Mouse (Mus musculus) embryonic fibroblast, embryonic 13.5 days (primary cell): Measurements from ENCODE around the gene Kifc1. TPM values are rescaled to one million over a fixed set of nuclear protein-coding genes. Genes with fewer than 3 reads are reported as not detected.

Experiments
- H3K27ac ChIP-seq: 2 replicates; pipeline ENCODE4 v1.5.1; 2012; ENCODE audit warnings: low read length, control low read depth, inconsistent platforms; ENCODE audit not compliant: insufficient read depth
- H3K4me1 ChIP-seq: 2 replicates; pipeline ENCODE4 v1.6.1; 2011; ENCODE audit warnings: low read length; ENCODE audit not compliant: control insufficient read depth, insufficient read depth
- H3K4me3 ChIP-seq: 2 replicates; pipeline ENCODE4 v1.5.1; 2011; ENCODE audit warnings: mild to moderate bottlenecking, control low read depth, low read length; ENCODE audit not compliant: insufficient read depth
- CTCF ChIP-seq: IDR thresholded peaks from 2 replicates; pipeline ENCODE4 v1.5.1; 2011; ENCODE audit warnings: mild to moderate bottlenecking, control low read depth, low read length, moderate library complexity, borderline replicate concordance; ENCODE audit not compliant: insufficient read depth
- POLR2A ChIP-seq: IDR thresholded peaks from 2 replicates; pipeline ENCODE4 v1.6.1; 2011; ENCODE audit warnings: low read depth, mild to moderate bottlenecking, control low read depth, low read length, moderate library complexity
- polyA plus RNA-seq: library from polyadenylated mRNA; stranded (reverse); fragments of >200 nt; gene quantifications from 2 replicates; pipeline ENCODE4 v1.2.4, GENCODE M21; 2011; ENCODE audit warnings: low read depth; ENCODE audit not compliant: missing spikeins, insufficient read length

Gene Kifc1
- polyA plus RNA-seq = 41.9 and 63.1 TPM in 2 replicates

DNA sequence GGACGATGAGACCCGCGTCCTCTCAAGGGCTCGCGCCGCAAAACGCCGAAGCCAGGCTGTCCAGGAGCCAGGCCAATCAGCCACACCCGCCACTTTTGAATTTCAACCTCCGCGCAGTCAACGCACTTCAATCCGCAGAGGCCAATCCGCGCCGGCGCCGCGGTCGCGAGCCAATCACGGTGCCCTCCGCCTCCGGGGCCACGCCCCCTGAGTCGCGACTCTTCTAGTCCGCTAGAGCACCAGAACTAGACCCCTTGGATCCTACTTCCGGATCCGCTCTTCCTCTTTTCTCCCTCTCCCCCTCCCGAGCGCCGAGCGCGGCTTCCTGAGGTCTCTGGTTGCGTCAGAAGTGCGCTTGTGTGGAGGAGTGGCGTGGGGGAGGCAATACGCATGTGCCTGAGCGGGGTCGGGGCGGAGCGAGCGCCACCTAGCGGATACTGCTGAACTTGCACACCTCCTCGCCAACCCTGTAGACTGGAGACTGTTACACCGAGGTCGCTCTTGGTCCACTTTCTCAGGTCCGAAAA lies at the start of gene Kifc1:
TSS of gene Kifc1 (minus strand) at position 129 of the 527 bp plus-strand sequence.
- H3K4me1 ChIP-seq = no peaks in the 10 kb centered on the region
- TF ChIP-seq CTCF (peak; percentile 99), POLR2A (peak; percentile 76)
- H3K27ac ChIP-seq = no peak within 1 kb of the TSS; the same call in none of the 2 replicates
- H3K4me3 ChIP-seq = peak within 1 kb of the TSS; percentile 63

DNA sequence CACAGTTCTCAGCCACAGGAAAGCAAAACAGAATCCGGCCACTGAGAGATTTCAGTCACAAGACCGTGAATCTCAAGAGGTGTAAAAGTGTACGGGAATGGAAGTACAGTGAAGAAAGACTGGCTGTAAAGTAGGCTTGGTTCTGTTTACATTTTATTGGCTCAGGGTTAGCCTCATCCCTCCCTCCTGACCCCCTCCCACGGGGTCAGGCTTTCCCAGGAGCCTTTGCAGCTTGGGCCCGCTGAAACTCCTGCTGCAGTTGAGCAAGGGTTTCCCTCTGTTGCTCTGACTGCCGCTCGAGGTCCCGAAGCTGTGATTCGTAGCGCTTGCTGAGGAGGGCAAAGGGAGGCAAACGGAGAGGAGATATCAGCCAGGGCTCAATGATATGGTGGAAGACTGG lies 48.3 kb upstream of the Kifc1 start:
- no peak overlapping the region for H3K27ac ChIP-seq
- TF ChIP-seq POLR2A (no peak), CTCF (no peak)
- H3K4me1 ChIP-seq = peaks cover 7% of the 10 kb centered on the region; the same call in 1 of the 2 replicates
- H3K4me3 ChIP-seq = no peak overlapping the region

DNA sequence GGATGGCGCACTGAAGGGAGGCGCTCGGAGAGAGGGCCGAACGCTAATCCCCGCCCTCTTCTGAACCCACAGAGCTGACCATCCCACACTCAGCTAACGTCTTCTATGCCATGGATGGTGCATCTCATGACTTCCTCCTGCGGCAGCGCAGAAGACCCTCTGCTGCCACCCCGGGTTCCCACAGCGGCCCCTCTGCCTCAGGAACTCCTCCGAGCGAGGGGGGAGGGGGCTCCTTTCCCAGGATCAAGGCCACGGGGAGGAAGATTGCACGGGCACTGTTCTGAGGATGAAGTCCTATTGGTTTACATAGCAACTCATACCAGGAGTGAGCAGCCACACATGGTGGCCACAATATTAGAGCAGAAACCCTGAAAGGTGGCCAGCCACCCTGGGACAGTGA lies 46.5 kb upstream of the Kifc1 start:
- TF ChIP-seq CTCF (no peak), POLR2A (no peak)
- peaks cover 7% of the 10 kb centered on the region; the same call in 1 of the 2 replicates for H3K4me1 ChIP-seq
- no peak overlapping the region for H3K4me3 ChIP-seq
- no peak overlapping the region for H3K27ac ChIP-seq

DNA sequence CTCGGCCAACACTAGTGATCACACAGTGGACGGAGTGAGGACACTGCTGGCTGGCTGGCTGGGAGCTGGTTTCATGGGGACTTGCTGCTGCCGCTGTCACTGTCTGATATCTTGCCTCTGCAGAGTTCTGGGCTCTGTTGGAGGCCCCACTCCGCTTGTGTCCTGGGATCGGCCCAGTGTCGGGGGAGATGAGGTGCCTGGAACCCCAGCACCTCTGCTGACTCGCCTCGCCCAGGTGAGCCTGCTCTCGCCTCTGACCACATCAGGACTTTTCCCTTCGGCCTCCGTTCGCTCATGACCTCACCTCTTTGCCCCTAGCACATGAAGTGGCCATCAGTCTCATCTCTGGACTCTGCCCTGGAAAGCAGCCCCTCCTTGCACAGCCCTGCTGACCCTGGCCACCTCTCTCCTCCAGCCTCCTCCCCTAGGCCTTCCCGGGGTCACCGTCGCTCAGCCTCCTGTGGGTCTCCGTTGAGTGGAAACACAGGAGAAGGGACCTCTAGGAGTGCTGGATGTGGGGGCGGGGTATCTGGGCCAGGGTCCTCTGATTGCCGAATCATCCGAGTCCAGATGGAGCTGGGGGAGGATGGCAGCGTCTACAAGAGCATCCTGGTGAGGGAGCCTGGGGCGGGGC lies 45.1 kb upstream of the Kifc1 start:
- peaks cover 4% of the 10 kb centered on the region; the same call in 1 of the 2 replicates for H3K4me1 ChIP-seq
- H3K4me3 ChIP-seq = no peak overlapping the region
- TF ChIP-seq POLR2A (no peak), CTCF (no peak)
- H3K27ac ChIP-seq = no peak overlapping the region

DNA sequence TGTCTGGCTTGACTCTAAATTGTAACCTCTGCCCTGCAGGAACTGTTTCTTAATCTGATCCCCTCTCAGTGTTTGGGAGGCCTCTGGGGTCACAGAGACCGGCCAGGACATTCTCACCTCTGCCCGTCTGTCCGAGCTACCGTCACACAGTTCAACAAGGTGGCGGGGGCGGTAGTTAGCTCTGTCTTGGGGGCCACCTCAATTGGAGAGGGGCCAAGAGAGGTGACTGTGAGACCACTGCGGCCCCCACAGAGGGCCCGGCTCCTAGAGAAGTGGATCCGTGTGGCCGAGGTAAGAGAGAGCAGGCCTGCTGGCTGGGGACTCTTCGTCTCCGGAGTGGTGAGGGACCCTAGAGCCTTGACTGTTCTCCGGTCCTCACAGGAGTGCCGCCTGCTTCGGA lies 42.5 kb upstream of the Kifc1 start:
- H3K4me1 ChIP-seq = no peaks in the 10 kb centered on the region
- no peak for TF ChIP-seq CTCF
- no peak for TF ChIP-seq POLR2A
- no peak overlapping the region for H3K27ac ChIP-seq
- H3K4me3 ChIP-seq = no peak overlapping the region

DNA sequence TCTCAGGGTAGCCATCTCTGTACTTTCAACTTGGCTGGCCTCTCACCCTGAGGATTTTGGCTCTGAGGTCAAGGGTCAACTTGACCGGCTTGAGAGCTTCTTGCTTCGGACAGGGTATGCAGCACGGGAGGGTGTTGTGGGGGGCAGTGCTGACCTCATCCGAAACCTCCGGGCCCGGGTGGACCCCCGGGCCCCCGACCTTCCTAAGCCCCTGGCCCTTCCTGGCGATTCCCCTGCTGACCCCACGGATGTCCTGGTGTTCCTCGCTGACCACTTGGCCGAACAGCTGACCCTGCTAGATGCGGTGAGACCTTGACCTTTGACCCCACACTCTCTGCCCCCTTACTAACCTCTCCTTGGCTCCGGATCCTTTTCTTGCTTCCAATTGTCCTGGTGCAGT lies 42.0 kb upstream of the Kifc1 start:
- H3K4me3 ChIP-seq = no peak overlapping the region
- TF ChIP-seq POLR2A (no peak), CTCF (no peak)
- no peaks in the 10 kb centered on the region for H3K4me1 ChIP-seq
- H3K27ac ChIP-seq = no peak overlapping the region

DNA sequence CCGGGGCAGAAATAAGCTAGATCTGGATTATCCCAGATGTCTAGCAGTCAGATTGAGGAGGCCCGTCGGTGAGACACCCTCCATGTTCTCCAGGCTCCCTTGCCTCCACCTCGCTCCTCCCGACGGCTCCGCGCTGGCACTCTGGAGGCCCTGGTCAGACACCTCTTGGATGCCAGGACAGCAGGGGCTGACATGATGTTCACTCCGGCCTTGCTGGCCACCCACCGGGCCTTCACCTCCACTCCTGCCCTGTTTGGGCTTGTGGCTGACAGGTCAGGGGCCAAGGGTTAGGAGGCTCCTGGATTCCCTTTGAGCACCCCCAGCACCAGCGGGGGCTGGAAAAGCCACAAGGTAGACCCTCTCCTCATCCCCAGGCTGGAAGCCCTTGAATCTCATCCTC lies 41.5 kb upstream of the Kifc1 start:
- Histone ChIP-seq H3K4me1 (no peaks in the 10 kb centered on the region), H3K27ac (no peak overlapping the region), H3K4me3 (no peak overlapping the region)
- TF ChIP-seq CTCF (no peak), POLR2A (no peak)

DNA sequence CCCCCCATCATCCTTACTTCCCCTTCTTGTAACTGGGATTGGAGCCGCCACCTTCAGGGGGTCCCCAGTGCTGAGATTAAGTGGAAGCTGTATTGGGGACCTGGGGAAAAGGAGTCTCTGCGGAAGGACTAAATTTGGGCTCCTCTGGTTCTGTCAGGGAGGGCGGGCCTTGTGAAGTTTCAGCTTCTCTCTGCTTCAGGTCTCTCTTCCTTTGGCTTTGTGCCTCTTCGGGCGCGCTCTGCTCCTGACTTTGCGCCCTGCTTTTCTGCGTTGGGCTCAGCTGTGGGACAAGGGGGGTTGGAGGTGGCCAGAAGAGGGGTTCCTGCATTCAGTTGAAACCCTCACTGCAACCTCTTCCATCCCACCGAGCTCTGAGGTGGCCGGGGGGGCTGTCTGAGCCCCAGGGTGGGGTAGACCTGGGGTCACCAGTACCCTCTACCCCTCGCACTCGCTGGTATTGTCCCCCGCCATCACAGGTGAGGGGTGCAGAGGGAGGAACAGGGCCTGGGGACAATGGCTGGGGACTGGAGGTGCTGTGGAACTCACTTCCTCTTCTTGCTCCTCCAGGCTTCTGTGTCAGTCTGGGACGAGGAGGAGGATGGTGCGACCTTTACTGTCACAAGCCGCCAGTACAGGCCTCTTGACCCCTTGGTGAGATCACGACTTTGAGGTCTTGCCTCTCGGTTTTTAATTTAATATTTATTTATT lies 40.9 kb upstream of the Kifc1 start:
- TF ChIP-seq CTCF = no peak
- TF ChIP-seq POLR2A = no peak
- Histone ChIP-seq H3K4me3 (peak overlapping the region; percentile 77), H3K27ac (no peak overlapping the region), H3K4me1 (no peaks in the 10 kb centered on the region)

DNA sequence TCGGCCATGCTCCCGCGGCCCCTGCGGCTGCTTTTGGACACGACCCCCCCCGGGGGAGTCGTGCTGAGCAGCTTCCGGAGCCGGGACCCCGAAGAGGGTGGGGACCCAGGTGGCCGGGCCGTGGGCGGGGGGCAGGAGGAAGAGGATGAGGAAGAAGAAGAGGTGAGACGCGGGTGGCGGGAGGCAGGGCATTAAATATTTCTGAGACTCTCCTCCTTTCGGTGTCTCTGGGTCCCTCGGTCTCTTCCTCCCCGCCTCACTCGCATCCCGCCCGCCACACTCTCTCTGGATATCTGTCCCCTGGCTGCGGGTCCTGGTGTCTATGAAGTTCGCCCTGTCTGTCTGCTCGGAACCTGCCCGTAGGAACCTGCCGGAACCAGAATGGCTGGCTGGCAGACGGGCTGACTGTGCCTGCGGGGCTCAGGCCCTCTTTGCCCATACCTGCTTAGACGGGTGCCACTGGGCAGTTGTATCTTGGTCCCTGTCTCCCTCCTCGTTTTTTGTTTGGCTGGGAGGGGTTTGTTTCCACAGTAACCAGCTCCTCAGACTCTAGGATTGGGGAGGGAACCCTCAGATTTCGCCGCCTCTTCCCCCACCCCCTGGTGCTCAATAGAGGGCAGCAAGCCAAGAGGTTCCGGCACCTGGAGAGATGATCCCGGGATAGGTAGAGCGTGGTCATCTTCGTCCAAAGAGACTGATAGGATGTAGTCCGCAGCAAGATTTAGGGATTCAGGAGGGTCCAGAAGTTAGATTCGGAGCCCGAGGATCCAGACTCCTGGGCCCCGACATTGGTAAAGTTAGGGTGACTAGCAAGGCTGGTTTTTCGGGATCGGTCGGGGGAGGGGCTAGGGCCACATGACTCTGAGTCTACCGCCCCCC lies 40.1 kb upstream of the Kifc1 start:
- Histone ChIP-seq H3K27ac (0 out of 2 replicates have a peak overlapping the region, but pooled peaks have one; percentile 36), H3K4me3 (peak overlapping the region; percentile 77), H3K4me1 (no peaks in the 10 kb centered on the region)
- TF ChIP-seq CTCF (no peak), POLR2A (0 out of 2 replicates have a peak, but pooled peaks have one; percentile 5)
